Mouse (Mus musculus): ENCODE measurements around the gene Xbp1.

- TF ChIP-seq CTCF (IDR thresholded peaks at IDR 0.05; ENCODE audit: control insufficient read depth, insufficient read depth, insufficient read length) (no peak), MYOD1 (IDR thresholded peaks at IDR 0.05; ENCODE audit: control insufficient read depth, insufficient read length, low read depth) (no peak), MAX (IDR thresholded peaks at IDR 0.05) (no peak), USF1 (IDR thresholded peaks at IDR 0.05; ENCODE audit: low read depth) (no peak)
Measured at GRCm38 (mm10) chr11:5499961-5500644, 20.4 kb upstream of the Xbp1 start.
